Mouse (Mus musculus) heart, postnatal 0 days (tissue): Measurements from ENCODE around the gene Sema4c.

Experiments used
- CTCF ChIP-seq: IDR thresholded peaks from 2 replicates; pipeline ENCODE4 v1.5.1; 2016; ENCODE audit warnings: antibody characterized with exemption, control low read depth, low read depth
- EP300 ChIP-seq: IDR thresholded peaks from 2 replicates; pipeline ENCODE4 v1.6.1; 2016; ENCODE audit warnings: antibody characterized with exemption, low read depth

GRCm38 (mm10) chr1:36557457-36558011 is 615 bp downstream of the Sema4c start:
- TF ChIP-seq EP300 (no peak; the same call in 1 of the 2 replicates), CTCF (no peak)
